Mouse (Mus musculus): Measurements from ENCODE around the gene Olfr930. TPM values are rescaled to one million over a fixed set of nuclear protein-coding genes. Genes with fewer than 3 reads are reported as not detected.

Olfr930 gene
- total RNA-seq (2014; fragmentation: Nextera tagmentation), result not detected in 2 replicates
- not detected in 2 replicates for total RNA-seq (2017)

GRCm38 (mm10) chr9:38929509-38929908 is at the start of gene Olfr930:
Olfr930 (plus strand) TSS chr9:38929809.
- ATAC-seq (replicated peaks; ENCODE audit: low FRiP score, low TSS enrichment, poor library complexity, severe bottlenecking), result no peak

DNA sequence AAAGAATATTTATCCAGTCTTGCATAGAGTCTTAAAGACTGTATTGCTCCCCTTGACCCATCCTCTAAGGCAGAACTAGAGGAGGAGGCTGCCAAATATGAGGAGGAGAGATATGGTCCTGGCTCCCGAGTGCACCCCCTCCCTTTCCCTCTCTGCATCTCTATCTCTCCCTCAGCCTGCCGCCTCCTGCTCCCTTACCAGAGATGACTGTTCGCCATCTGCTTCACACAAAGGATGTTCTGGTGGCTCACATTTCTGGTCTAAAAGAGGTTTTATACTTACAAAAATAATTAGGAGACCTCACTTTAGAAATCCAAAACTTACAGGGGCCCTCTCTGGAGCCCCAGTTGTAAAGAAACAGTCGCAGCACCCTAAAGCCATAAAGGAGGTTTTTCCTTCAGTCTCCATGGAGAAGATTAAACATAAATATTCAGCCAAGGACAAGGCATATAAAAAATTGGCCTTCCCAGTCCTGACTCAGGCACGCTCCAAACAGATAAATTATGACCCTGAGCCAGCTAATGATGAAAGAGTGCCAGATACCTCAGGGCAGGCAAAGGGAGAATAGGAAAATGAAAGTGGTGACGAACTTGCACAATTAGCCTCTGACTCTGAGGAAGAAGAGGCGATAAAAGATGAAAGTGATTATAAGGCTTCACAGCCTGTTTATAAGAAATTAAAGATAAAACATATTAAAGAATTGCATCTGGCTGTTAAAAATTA is 24.0 kb downstream of the Olfr930 start:
- ATAC-seq (replicated peaks; ENCODE audit: low FRiP score, low TSS enrichment, poor library complexity, severe bottlenecking), result no peak

- ATAC-seq (replicated peaks; ENCODE audit: low FRiP score, low TSS enrichment, poor library complexity, severe bottlenecking), result no peak
Observed at GRCm38 (mm10) chr9:38954124-38954416, 24.5 kb downstream of the Olfr930 start.

DNA sequence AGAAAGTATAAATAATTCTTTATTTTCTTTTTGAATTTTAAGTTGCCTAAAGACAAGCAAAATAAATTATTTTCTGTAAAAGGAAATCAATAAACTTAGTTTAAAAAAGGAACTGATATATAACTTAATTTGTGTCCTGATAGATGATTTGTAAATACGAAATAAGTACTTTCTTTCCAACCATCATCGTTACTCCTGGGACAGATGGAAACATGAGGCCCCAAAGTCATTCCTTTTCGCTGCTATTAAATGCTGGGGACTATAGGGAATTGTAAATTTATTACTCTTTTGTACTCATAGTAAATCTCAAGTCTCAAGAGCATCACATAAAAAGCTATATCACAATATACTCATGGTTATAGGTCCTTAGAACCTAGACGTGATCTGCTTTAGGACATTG is 42.4 kb downstream of the Olfr930 start, which contains the start of gene Olfr933:
Gene Olfr933, plus strand, starts transcription at position 301 of the 400 bp plus-strand sequence.
- no peak for ATAC-seq (replicated peaks; ENCODE audit: low FRiP score, low TSS enrichment, poor library complexity, severe bottlenecking)

Other genes with a start within 250 kb of the Olfr930 start
- gene Olfr919, start 226.1 kb upstream of the Olfr930 start, total RNA-seq (2014; fragmentation: Nextera tagmentation), result not detected in 2 replicates
- not detected in 2 replicates for gene Olfr919, start 226.1 kb upstream of the Olfr930 start, total RNA-seq (2017)
- 12.3 and 16.2 TPM in 2 replicates for gene Vwa5a, start 211.5 kb upstream of the Olfr930 start, total RNA-seq (2014; fragmentation: Nextera tagmentation)
- gene Vwa5a, start 211.5 kb upstream of the Olfr930 start, total RNA-seq (2017), result 19.6 and 21.5 TPM in 2 replicates
- 0.15 TPM in 1 of 2 replicates, not detected in the other for gene Olfr920, start 177.5 kb upstream of the Olfr930 start, total RNA-seq (2014; fragmentation: Nextera tagmentation)
- gene Olfr920, start 177.5 kb upstream of the Olfr930 start, total RNA-seq (2017), result 0.19 and 0.33 TPM in 2 replicates
- not detected in 2 replicates for gene Olfr921, start 156.7 kb upstream of the Olfr930 start, total RNA-seq (2014; fragmentation: Nextera tagmentation)
- gene Olfr921, start 156.7 kb upstream of the Olfr930 start, total RNA-seq (2017), result not detected in 2 replicates
- not detected in 2 replicates for gene Olfr922, start 115.2 kb upstream of the Olfr930 start, total RNA-seq (2014; fragmentation: Nextera tagmentation)
- not detected in 2 replicates for gene Olfr922, start 115.2 kb upstream of the Olfr930 start, total RNA-seq (2017)
- not detected in 2 replicates for gene Olfr923, start 103.3 kb upstream of the Olfr930 start, total RNA-seq (2014; fragmentation: Nextera tagmentation)
- gene Olfr923, start 103.3 kb upstream of the Olfr930 start, total RNA-seq (2017), result not detected in 2 replicates
- not detected in 2 replicates for gene Olfr924, start 85.4 kb upstream of the Olfr930 start, total RNA-seq (2014; fragmentation: Nextera tagmentation)
- not detected in 2 replicates for gene Olfr924, start 85.4 kb upstream of the Olfr930 start, total RNA-seq (2017)
- not detected in 2 replicates for gene Olfr26, start 74.7 kb upstream of the Olfr930 start, total RNA-seq (2014; fragmentation: Nextera tagmentation)
- not detected in 2 replicates for gene Olfr26, start 74.7 kb upstream of the Olfr930 start, total RNA-seq (2017)
- not detected in 2 replicates for gene Olfr926, start 52.7 kb upstream of the Olfr930 start, total RNA-seq (2014; fragmentation: Nextera tagmentation)
- gene Olfr926, start 52.7 kb upstream of the Olfr930 start, total RNA-seq (2017), result not detected in 2 replicates
- gene Olfr933, start 42.5 kb downstream of the Olfr930 start, total RNA-seq (2014; fragmentation: Nextera tagmentation), result not detected in 2 replicates
- gene Olfr933, start 42.5 kb downstream of the Olfr930 start, total RNA-seq (2017), result not detected in 2 replicates
- not detected in 2 replicates for gene Olfr934, start 58.5 kb downstream of the Olfr930 start, total RNA-seq (2014; fragmentation: Nextera tagmentation)
- gene Olfr934, start 58.5 kb downstream of the Olfr930 start, total RNA-seq (2017), result not detected in 2 replicates
- gene Olfr935, start 69.9 kb downstream of the Olfr930 start, total RNA-seq (2014; fragmentation: Nextera tagmentation), result not detected in 2 replicates
- not detected in 2 replicates for gene Olfr935, start 69.9 kb downstream of the Olfr930 start, total RNA-seq (2017)
- gene Olfr146, start 93.6 kb downstream of the Olfr930 start, total RNA-seq (2014; fragmentation: Nextera tagmentation), result not detected in 2 replicates
- not detected in 2 replicates for gene Olfr146, start 93.6 kb downstream of the Olfr930 start, total RNA-seq (2017)
- gene Olfr937, start 135.1 kb downstream of the Olfr930 start, total RNA-seq (2014; fragmentation: Nextera tagmentation), result not detected in 2 replicates
- not detected in 2 replicates for gene Olfr937, start 135.1 kb downstream of the Olfr930 start, total RNA-seq (2017)
- gene Olfr938, start 149.1 kb downstream of the Olfr930 start, total RNA-seq (2014; fragmentation: Nextera tagmentation), result not detected in 2 replicates
- not detected in 2 replicates for gene Olfr938, start 149.1 kb downstream of the Olfr930 start, total RNA-seq (2017)
- not detected in 2 replicates for gene Olfr27, start 198.3 kb downstream of the Olfr930 start, total RNA-seq (2014; fragmentation: Nextera tagmentation)
- gene Olfr27, start 198.3 kb downstream of the Olfr930 start, total RNA-seq (2017), result not detected in 2 replicates
- not detected in 2 replicates for gene Olfr943, start 236.5 kb downstream of the Olfr930 start, total RNA-seq (2014; fragmentation: Nextera tagmentation)
- not detected in 2 replicates for gene Olfr943, start 236.5 kb downstream of the Olfr930 start, total RNA-seq (2017)